Mouse (Mus musculus) hindbrain, embryonic 13.5 days (tissue): ENCODE results near the gene Cox4i2. TPM values are rescaled to one million over a fixed set of nuclear protein-coding genes. Genes with fewer than 3 reads are reported as not detected.
A peak's percentile ranks its signal among the peaks of the same experiment; 100 is the strongest.

Source experiments
- ATAC-seq: fragments of 200-750 bp; cut with Nextera tagmentation; 2 replicates; pipeline ENCODE4 v1.8.0; 2017; ENCODE audit warnings: moderate TSS enrichment; ENCODE audit not compliant: low FRiP score
- H3K27ac ChIP-seq: fragments of 300-500 bp; sonication (generic); 2 replicates; pipeline ENCODE4 v1.5.1; 2015; ENCODE audit warnings: inconsistent platforms, mild to moderate bottlenecking, moderate library complexity
- H3K27me3 ChIP-seq: fragments of 300-500 bp; sonication (generic); 2 replicates; pipeline ENCODE4 v1.6.1; 2015; ENCODE audit warnings: mild to moderate bottlenecking, inconsistent platforms
- H3K36me3 ChIP-seq: fragments of 300-500 bp; sonication (generic); 2 replicates; pipeline ENCODE4 v1.6.1; 2015; ENCODE audit warnings: mild to moderate bottlenecking, inconsistent platforms
- H3K4me1 ChIP-seq: fragments of 300-500 bp; sonication (generic); replicated peaks from 2 replicates; pipeline ENCODE4 v1.6.1; 2015; ENCODE audit warnings: inconsistent platforms
- H3K4me2 ChIP-seq: fragments of 300-500 bp; sonication (generic); 2 replicates; pipeline ENCODE4 v1.6.1; 2015; ENCODE audit warnings: inconsistent platforms, mild to moderate bottlenecking, moderate library complexity
- H3K4me3 ChIP-seq: fragments of 300-500 bp; sonication (generic); 2 replicates; pipeline ENCODE4 v1.5.1; 2015; ENCODE audit warnings: mild to moderate bottlenecking, inconsistent platforms
- H3K9ac ChIP-seq: fragments of 300-500 bp; sonication (generic); 2 replicates; pipeline ENCODE4 v1.6.1; 2015; ENCODE audit warnings: mild to moderate bottlenecking, inconsistent platforms
- H3K9me3 ChIP-seq: fragments of 300-500 bp; sonication (generic); 2 replicates; pipeline ENCODE4 v1.6.1; 2016; ENCODE audit warnings: inconsistent platforms
- WGBS: fragments of 180-500 bp; shearing (Covaris S2); methylation state at CpG from one replicate; pipeline ENCODE4 v1.1.7; 2015; 5-methylcytosine and 5-hydroxymethylcytosine counted together
- polyA plus RNA-seq: library from polyadenylated mRNA; unstranded; fragments of >200 nt; fragmentation: Nextera tagmentation; extraction: Ambion mirVana; gene quantifications from 2 replicates; pipeline ENCODE4 v1.2.1, GENCODE M21; 2015

Cox4i2 gene
- polyA plus RNA-seq, 1 experiment from 2014 or later, result 5.4 TPM

DNA sequence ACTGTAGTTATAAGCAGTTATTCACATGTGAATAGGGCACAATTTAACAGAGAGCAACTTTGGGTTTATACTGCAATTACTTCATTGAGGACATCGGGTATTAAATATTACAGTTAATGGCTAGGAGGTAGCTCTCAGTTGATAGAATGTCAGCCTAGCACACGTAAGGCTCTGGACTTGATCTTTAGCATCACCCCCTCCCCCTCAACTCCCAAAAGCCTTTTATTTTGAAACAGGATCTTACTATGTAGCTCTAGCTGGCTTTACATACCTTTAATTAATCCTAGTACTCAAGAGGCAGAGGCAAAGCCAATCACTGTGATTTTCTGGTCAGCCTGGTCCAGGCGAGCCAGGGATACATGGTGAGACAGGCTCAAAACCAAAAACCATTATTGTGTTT, 23.1 kb downstream of the Cox4i2 start:
- no peak overlapping the region for H3K4me3 ChIP-seq
- no peak overlapping the region for H3K27ac ChIP-seq
- no peak overlapping the region for H3K9ac ChIP-seq
- no peaks in the 10 kb centered on the region for H3K27me3 ChIP-seq
- H3K36me3 ChIP-seq, result peaks cover 32% of the 10 kb centered on the region
- H3K4me1 ChIP-seq, result no peaks in the 10 kb centered on the region
- H3K9me3 ChIP-seq, result no peaks in the 10 kb centered on the region
- ATAC-seq, result no peak
- H3K4me2 ChIP-seq, result no peak overlapping the region
- 88% methylated on average over 3 of the region's 3 CpGs for WGBS

DNA sequence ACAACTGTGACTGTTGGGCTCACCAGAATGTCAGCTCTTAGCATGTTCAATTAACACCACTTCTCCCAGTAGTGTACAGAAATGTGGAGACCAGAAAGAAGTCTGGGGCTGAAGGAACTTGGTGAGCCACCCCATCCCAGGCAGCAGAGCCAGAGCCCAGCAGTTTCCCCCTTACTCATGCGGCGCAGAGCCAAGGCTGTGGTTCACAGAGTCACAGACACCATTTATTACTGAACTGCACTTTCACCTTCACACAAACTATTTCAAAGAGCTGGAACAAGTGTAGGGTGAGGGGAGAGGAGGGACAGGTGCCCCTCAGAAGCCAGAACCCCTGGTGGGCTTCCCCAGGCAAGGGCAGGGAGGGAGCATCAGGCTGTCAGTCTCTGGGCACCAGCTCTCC, 26.5 kb downstream of the Cox4i2 start:
- Histone ChIP-seq H3K27me3 (no peaks in the 10 kb centered on the region), H3K36me3 (peaks cover 34% of the 10 kb centered on the region), H3K4me1 (peaks cover 7% of the 10 kb centered on the region), H3K4me2 (no peak overlapping the region), H3K9me3 (no peaks in the 10 kb centered on the region), H3K27ac (no peak overlapping the region), H3K9ac (no peak overlapping the region), H3K4me3 (no peak overlapping the region)
- no peak for ATAC-seq
- WGBS, result 86% methylated on average over 2 of the region's 2 CpGs

GRCm38 (mm10) chr2:152781031-152781711, 27.2 kb downstream of the Cox4i2 start:
- Histone ChIP-seq H3K4me1 (peaks cover 12% of the 10 kb centered on the region), H3K27ac (no peak overlapping the region), H3K36me3 (peaks cover 34% of the 10 kb centered on the region), H3K27me3 (no peaks in the 10 kb centered on the region), H3K4me3 (no peak overlapping the region), H3K9me3 (no peaks in the 10 kb centered on the region), H3K9ac (no peak overlapping the region), H3K4me2 (no peak overlapping the region)
- ATAC-seq, result no peak
- 85% methylated on average over 3 of the region's 3 CpGs for WGBS

GRCm38 (mm10) chr2:152782656-152783055, 28.7 kb downstream of the Cox4i2 start:
- ATAC-seq, result no peak
- H3K9ac ChIP-seq, result no peak overlapping the region
- no peak overlapping the region for H3K4me2 ChIP-seq
- H3K27ac ChIP-seq, result no peak overlapping the region
- no peaks in the 10 kb centered on the region for H3K27me3 ChIP-seq
- H3K36me3 ChIP-seq, result peaks cover 34% of the 10 kb centered on the region
- no peaks in the 10 kb centered on the region for H3K9me3 ChIP-seq
- 87% methylated on average over 5 of the region's 5 CpGs for WGBS
- H3K4me1 ChIP-seq, result peaks cover 12% of the 10 kb centered on the region
- no peak overlapping the region for H3K4me3 ChIP-seq

DNA sequence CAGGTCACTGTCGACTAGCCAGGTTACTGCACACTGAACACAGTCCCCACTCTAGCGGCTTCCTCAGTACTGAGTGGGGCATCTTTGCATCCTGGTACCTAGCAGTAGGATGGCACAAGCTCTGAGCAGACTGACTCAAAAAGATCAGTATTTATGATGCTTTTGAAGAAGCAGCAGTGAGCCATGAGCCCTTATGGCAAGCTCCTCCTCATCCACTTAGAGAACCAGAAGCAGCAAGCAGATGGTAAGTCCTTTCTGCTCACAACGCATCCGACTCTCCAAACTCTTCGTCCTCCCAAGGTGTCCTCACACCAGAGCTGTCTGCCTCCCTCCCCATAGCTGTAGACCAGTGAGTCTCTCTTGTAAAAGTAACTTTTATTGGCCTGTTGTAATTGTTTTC, 29.3 kb downstream of the Cox4i2 start:
- Histone ChIP-seq H3K27ac (no peak overlapping the region), H3K4me2 (no peak overlapping the region), H3K27me3 (no peaks in the 10 kb centered on the region), H3K9me3 (no peaks in the 10 kb centered on the region), H3K4me1 (peaks cover 12% of the 10 kb centered on the region), H3K9ac (no peak overlapping the region), H3K36me3 (peaks cover 34% of the 10 kb centered on the region), H3K4me3 (no peak overlapping the region)
- ATAC-seq, result no peak
- 93% methylated on average over 5 of the region's 5 CpGs for WGBS

- no peak overlapping the region for H3K4me3 ChIP-seq
- H3K9me3 ChIP-seq, result no peaks in the 10 kb centered on the region
- H3K9ac ChIP-seq, result no peak overlapping the region
- H3K4me2 ChIP-seq, result no peak overlapping the region
- H3K27ac ChIP-seq, result peak overlapping the region; percentile 75; the same call in 1 of the 2 replicates
- ATAC-seq, result no peak
- peaks cover 22% of the 10 kb centered on the region for H3K4me1 ChIP-seq
- H3K36me3 ChIP-seq, result peaks cover 25% of the 10 kb centered on the region
- no peaks in the 10 kb centered on the region for H3K27me3 ChIP-seq
- WGBS, result 94% methylated on average over 8 of the region's 8 CpGs
Observed at GRCm38 (mm10) chr2:152784640-152785039, 30.7 kb downstream of the Cox4i2 start.

GRCm38 (mm10) chr2:152785446-152786350, 31.7 kb downstream of the Cox4i2 start:
- no peaks in the 10 kb centered on the region for H3K27me3 ChIP-seq
- no peak overlapping the region for H3K4me3 ChIP-seq
- H3K27ac ChIP-seq, result peak overlapping the region; percentile 75
- H3K36me3 ChIP-seq, result peaks cover 21% of the 10 kb centered on the region
- WGBS, result 68% methylated on average over 18 of the region's 18 CpGs
- no peaks in the 10 kb centered on the region for H3K9me3 ChIP-seq
- H3K4me2 ChIP-seq, result no peak overlapping the region
- no peak overlapping the region for H3K9ac ChIP-seq
- ATAC-seq, result peak; percentile 57
- peaks cover 33% of the 10 kb centered on the region for H3K4me1 ChIP-seq

DNA sequence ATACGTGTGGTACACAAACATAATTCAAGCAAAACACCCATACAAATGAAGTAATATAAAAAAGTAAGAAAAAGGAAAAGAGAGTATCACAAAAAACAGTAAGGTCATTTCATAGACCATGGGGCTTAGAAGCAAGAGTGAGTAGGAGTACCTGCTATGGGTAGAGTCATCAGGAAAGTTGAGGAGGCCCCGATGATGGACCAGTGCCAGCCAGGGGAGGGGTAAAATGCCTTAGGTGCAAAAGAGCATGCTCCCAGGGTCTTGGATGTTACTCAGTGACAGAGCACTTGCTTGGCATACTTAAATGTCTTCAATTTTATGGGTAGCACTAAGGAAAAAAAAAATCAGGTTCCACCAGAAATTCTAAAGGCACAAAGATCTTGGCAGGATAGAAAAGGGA, 33.2 kb downstream of the Cox4i2 start:
- 100% methylated on average over 2 of the region's 2 CpGs for WGBS
- no peaks in the 10 kb centered on the region for H3K9me3 ChIP-seq
- H3K9ac ChIP-seq, result no peak overlapping the region
- no peak overlapping the region for H3K4me3 ChIP-seq
- H3K27me3 ChIP-seq, result no peaks in the 10 kb centered on the region
- peaks cover 9% of the 10 kb centered on the region for H3K36me3 ChIP-seq
- ATAC-seq, result no peak
- peaks cover 33% of the 10 kb centered on the region for H3K4me1 ChIP-seq
- no peak overlapping the region for H3K4me2 ChIP-seq
- no peak overlapping the region for H3K27ac ChIP-seq

DNA sequence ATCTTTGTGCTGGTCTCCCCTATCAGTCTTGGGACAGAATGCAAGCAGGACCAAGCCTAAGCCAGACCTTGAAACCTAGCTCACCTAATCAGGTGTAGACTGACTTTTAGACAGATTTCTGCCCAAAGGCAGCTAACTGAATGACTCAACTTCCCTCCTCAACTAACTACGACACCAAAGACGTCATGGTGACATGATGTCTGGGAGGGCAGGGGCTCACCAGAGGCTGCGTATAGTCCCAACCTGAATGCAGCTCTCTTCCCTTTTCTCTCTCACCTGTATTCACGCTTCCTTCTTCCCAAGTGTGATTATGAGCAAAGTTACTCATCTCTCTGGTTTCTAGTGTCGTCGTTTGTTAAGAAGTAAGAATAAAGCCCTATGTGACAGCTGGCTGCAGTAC, 33.6 kb downstream of the Cox4i2 start:
- 93% methylated on average over 6 of the region's 6 CpGs for WGBS
- ATAC-seq, result no peak
- H3K4me2 ChIP-seq, result no peak overlapping the region
- no peak overlapping the region for H3K27ac ChIP-seq
- peaks cover 33% of the 10 kb centered on the region for H3K4me1 ChIP-seq
- H3K27me3 ChIP-seq, result no peaks in the 10 kb centered on the region
- no peaks in the 10 kb centered on the region for H3K9me3 ChIP-seq
- H3K36me3 ChIP-seq, result peaks cover 7% of the 10 kb centered on the region
- H3K9ac ChIP-seq, result no peak overlapping the region
- no peak overlapping the region for H3K4me3 ChIP-seq

- peaks cover 34% of the 10 kb centered on the region for H3K4me1 ChIP-seq
- no peak for ATAC-seq
- WGBS, result 75% methylated on average over 6 of the region's 6 CpGs
- H3K9me3 ChIP-seq, result no peaks in the 10 kb centered on the region
- H3K27me3 ChIP-seq, result no peaks in the 10 kb centered on the region
- no peak overlapping the region for H3K4me3 ChIP-seq
- H3K9ac ChIP-seq, result no peak overlapping the region
- no peak overlapping the region for H3K4me2 ChIP-seq
- peak overlapping the region; percentile 41 for H3K27ac ChIP-seq
- peaks cover 7% of the 10 kb centered on the region for H3K36me3 ChIP-seq
Observed at GRCm38 (mm10) chr2:152788892-152789421, 35.0 kb downstream of the Cox4i2 start.

GRCm38 (mm10) chr2:152789591-152789999, 35.6 kb downstream of the Cox4i2 start:
- Histone ChIP-seq H3K9me3 (no peaks in the 10 kb centered on the region), H3K9ac (no peak overlapping the region), H3K27ac (peak overlapping the region; percentile 41), H3K4me3 (no peak overlapping the region), H3K4me1 (peaks cover 40% of the 10 kb centered on the region), H3K36me3 (peaks cover 7% of the 10 kb centered on the region), H3K4me2 (no peak overlapping the region), H3K27me3 (no peaks in the 10 kb centered on the region)
- WGBS, result 60% methylated on average over 4 of the region's 4 CpGs
- ATAC-seq, result no peak

GRCm38 (mm10) chr2:152792461-152792860, 38.5 kb downstream of the Cox4i2 start:
- 88% methylated on average over 2 of the region's 2 CpGs for WGBS
- H3K9ac ChIP-seq, result no peak overlapping the region
- H3K36me3 ChIP-seq, result peaks cover 7% of the 10 kb centered on the region
- H3K4me2 ChIP-seq, result no peak overlapping the region
- ATAC-seq, result no peak
- H3K4me3 ChIP-seq, result no peak overlapping the region
- peaks cover 29% of the 10 kb centered on the region for H3K4me1 ChIP-seq
- no peak overlapping the region for H3K27ac ChIP-seq
- H3K9me3 ChIP-seq, result no peaks in the 10 kb centered on the region
- H3K27me3 ChIP-seq, result no peaks in the 10 kb centered on the region
